Mouse (Mus musculus) WW6 (cell line): ENCODE results near the gene Aire.
"Not testable (repeated sequence)": the region's sequence is repeated elsewhere in the genome, so short reads cannot be mapped to it uniquely, and the experiment has no call there.

Source experiments
- DNase-seq: peaks from one replicate; pipeline ENCODE4 v3.0.0-alpha.2; 2013; ENCODE audit warnings: low read depth, low spot score

Gene Aire

GRCm38 (mm10) chr10:78049519-78050035, 6.2 kb upstream of the Aire start:
- DNase-seq = no peak

DNA sequence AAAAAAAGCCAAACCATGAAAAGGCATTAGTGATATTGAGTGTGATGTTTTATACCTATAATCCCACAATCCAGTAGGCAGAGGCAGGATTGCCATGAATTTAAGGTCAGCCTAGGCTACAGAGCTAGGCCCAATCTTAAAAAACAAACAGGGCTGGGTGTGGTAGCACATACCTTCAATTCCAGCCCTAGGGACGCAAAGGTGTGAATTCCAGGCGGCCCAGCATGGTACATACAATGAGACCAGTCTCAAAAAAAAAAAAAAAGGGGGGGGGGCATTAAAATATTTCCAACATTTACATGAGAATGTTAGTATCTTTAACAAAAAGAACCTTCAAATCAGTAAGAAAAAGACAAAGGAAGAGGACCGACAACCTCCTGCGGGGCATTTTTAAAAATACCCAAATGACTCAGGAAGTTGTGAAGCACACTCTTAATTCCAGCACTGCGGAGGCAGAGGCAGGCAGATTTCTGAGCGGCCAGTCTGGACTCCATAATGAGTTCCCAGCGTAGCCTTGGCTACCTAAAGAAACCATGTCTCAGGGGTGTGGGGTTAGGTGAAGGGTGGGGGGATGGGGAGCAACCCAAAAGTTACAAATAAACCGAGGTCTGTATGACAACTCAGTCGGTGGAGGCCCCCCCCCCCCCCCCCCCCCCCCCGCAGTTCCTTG, 4.8 kb upstream of the Aire start:
- no peak for DNase-seq

- no peak for DNase-seq
Observed at GRCm38 (mm10) chr10:78046388-78046787, 3.0 kb upstream of the Aire start.

- DNase-seq = no peak
Observed at GRCm38 (mm10) chr10:78044531-78044930, 1.1 kb upstream of the Aire start.

DNA sequence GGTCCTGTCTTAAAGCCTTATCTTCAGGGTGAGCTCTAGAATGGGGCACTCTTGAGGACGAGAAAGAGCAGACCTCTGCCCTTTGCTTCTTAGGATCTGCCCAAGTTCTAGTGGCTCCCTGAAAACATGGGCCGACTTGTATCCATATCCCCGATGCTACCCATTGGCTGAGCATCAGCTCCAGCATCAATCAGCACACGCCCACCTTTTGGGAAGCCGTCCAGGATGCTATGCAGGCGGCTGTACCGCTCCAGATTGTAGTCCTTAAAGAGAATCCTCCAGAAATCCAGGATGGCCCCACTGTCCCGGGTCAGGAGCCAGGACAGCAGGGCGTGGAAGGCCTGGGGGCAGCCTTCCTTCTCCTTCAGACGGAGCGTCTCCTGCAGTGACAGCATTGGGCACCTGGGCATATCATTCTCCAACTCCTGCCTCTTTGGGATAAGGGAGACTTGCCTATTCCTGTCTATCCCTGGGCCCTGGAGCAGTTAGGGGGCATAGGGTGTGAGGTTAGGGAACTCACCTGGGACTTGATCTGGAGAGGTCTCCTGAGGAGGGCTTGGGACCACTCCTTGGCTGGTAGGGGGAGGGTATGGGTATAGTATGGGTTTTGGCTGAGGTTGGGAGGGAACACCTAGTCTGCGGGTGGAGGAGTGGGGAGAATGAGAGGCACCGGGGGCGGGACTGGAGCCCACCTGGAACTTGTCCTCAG, 559 bp downstream of the Aire start:
- DNase-seq = no peak

- DNase-seq = no peak
Observed at GRCm38 (mm10) chr10:78042096-78042495, 1.3 kb downstream of the Aire start.

DNA sequence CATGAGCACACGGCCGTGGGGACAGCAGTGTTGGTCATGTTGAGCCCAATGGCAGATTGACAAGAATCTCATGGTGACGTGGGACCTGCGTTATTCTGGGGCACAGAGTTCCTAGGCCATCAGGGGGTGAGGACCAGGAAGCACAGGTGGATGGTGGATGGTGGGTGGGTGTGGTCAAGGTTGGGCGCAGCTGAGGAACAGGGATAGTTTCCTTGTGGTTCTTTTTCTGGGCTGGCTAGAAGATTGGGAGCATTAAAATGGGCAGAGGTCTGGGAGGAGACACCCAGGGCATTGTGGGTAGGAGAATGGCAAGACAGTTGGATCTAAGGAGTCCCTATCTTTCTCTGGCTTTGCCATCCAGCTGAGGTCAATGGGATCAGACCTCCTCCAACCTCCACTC, 1.8 kb downstream of the Aire start, which contains the start of gene Dnmt3l:
Dnmt3l (plus strand) TSS at position 301 of the 400 bp plus-strand sequence.
- DNase-seq = no peak

DNA sequence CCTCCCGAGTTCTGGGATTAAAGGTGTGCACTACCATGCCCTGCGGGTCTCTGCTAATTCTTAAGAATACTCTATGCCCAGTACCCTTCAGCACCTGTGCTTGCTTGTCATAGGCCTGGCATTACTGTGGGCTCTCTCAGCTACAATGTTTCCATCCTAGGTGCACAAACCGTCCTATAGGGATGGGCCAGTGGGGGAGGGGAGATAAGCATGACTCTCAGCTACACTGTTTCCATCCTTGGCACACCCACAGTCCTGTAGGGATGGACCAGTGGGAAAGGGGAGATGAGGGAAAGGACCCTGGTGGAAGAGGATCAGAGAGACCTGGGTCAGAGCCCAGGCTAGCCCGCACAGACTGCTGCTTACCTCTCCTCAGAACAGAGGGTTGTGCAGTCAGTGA, 6.3 kb downstream of the Aire start:
- DNase-seq = no peak

GRCm38 (mm10) chr10:78031987-78032386, 11.4 kb downstream of the Aire start:
- no peak for DNase-seq

DNA sequence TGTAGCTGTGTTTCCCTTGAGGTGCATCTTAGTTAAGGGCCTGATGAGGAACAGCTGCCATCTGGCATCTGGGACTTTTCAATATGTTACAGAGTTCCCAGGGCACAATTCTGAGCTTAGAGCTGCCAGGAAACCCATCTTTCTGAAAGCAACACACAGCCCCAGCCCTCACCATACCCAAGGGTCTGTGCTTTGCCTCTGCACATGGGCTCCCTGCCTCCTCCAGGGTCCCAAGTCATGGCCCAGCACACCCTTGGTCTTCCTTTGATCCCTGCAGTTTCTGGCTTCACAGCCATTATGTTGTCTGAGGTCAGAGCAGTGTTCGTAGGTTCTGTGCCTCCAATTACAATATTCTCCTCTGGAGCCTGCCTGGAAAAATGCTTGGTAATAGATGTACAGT, 14.3 kb downstream of the Aire start:
- DNase-seq = no peak

DNA sequence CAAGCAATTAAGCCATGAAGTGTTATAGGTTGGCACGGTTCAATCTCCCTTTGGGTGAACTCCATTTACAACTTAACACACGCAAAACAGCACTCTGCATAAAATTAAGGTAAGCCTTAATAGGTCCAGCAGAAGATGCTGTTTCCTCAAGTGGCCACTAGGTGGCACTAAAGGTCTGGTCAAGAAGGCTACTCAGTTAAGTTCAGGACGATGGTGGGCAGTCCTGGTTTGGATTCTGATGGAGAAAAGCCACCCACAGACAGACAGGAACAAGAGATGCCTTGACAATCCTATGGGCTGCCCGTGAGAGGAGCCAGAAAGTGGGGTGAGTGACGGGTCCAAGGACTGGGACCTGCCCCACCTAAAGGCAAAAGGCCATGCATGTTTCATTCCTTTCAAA, 15.3 kb downstream of the Aire start:
- DNase-seq = no peak

DNA sequence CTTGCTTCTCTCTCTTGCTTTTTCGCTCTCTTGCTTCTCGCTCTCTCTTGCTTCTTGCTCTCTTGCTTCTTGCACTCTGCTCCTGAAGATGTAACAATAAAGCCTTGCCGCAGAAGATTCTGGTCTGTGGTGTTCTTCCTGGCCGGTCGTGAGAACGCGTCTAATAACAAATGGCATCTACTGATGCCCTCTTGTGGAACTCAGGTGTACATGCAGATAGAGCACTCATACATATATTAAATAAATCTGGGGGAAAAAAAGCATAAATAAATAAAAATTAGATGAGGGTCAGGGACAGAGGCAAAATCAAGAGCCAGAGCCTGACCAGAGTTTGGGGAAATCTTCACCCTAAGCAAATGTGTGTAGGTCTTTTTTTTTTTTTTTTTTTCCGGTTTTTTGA, 18.0 kb downstream of the Aire start:
- not testable (repeated sequence) for DNase-seq

GRCm38 (mm10) chr10:78019984-78020383, 23.4 kb downstream of the Aire start:
- DNase-seq = not testable (repeated sequence)

- DNase-seq = no peak
Observed at GRCm38 (mm10) chr10:78019291-78019690, 24.1 kb downstream of the Aire start.

- DNase-seq = no peak
Observed at GRCm38 (mm10) chr10:78018797-78019203, 24.6 kb downstream of the Aire start.

- DNase-seq = no peak
Observed at GRCm38 (mm10) chr10:78016366-78016765, 27.0 kb downstream of the Aire start.

DNA sequence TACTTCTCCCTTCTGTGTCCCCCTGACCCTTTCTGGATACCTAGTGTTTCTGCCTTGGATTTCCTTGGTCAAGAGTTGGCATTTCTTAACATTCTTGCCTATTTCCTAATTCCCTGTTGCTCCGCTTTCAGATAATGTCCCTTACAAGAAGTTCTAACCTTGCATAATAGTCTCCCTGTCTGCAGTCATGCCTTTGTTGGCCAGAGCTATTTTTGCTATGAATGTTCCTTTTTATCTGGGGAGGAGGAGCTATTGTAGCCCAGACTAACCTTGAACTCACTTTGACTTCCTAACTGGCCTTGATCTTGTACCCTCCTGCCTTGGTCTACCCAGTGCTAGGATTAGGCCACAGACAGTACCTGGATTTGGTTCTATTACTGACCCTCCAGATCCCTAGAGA, 27.9 kb downstream of the Aire start:
- no peak for DNase-seq

DNA sequence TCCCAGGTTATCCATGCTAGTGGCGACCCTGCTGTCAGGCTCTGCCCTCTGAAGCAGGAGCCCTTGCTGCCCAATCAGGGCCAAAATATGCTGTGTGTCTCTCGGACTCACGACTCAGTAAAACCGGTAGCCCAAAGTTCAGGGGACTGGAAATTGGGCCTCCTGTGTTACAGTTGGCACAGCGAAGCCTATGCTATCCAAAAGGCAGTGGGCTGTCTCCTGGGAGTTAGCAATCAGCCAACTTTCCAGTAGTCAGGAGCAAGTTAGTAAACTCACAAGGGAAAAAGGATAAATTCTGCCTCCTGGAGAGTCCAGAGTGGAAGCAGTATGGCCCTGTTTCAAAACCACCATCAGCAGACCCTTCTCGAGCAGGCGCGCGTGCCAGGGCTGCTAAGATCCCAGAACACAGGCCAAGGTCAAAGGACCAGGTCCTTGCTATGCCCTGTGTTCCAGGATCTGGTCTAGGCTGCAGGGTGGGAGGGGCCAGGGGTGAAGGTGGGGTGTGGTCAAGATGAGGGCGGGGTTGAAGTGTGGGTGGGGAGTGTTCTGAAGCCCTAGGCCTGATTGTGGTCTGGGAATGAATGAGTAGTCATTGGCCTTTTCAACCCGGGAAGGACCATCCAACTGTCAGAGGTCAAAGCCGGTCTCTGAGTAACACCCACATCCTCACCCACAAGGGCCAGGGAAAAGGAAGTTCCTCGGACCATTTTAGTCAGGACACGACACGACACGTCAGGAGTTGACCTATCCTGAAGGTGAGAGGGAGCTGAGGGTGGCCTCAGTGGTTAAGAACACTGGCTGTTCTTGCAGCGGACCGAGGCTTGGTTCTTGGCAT, 30.5 kb downstream of the Aire start:
- no peak for DNase-seq

DNA sequence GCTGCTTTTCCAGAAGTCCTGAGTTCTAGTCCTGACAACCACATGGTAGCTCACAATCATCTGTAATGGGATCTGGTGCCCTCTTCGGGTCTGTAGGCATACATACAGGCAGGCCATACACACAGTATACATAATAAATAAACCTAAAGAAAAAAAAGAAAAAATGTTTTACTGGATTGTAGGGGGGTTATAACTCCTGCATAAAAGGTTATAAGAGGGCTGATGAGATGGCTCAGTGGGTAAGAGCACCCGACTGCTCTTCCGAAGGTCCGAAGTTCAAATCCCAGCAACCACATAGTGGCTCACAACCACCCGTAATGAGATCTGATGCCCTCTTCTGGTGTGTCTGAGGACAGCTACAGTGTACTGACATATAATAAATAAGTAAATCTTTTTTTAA, 32.3 kb downstream of the Aire start:
- not testable (repeated sequence) for DNase-seq

- no peak for DNase-seq
Observed at GRCm38 (mm10) chr10:78010335-78010734, 33.1 kb downstream of the Aire start.

DNA sequence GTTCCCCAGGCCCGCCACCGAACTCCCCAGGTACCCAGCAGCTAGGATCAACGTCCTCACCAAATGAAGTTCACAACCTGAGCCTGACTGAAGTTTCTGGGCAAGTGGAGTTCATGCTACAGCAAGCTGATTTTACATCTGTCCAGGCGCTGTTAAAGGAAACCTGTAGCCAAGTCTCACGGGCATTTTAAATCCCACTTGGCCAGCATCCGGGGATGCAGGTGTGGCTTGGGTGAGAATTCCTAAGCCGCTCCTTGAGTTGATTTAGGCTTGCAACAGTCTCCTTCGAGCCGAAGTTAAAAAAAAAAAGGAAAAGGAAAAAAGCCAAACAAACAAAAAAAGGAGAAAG, 33.5 kb downstream of the Aire start, which contains the start of gene Pfkl:
Pfkl (minus strand) TSS at position 139 of the 349 bp plus-strand sequence.
- DNase-seq = peak; percentile 48
